Mouse (Mus musculus): ENCODE data around the gene Dnmt3c.

GRCm38 (mm10) chr2:153750363-153750762 lies 53.9 kb downstream of the Dnmt3c start:
- TF ChIP-seq POLR2A (IDR thresholded peaks at IDR 0.05; ENCODE audit: low read depth, low read length): no peak
- no peak for TF ChIP-seq CTCF (IDR thresholded peaks at IDR 0.05; ENCODE audit: extremely low read depth, insufficient read length, insufficient replicate concordance, low read depth, low read length)
